Mouse (Mus musculus): Measurements from ENCODE around the gene Tmbim4. TPM values are rescaled to one million over a fixed set of nuclear protein-coding genes. Genes with fewer than 3 reads are reported as not detected.

The Tmbim4 gene
- polyA plus RNA-seq, 1 experiment from 2014 or later: 218 TPM

Other genes starting within 250 kb of the Tmbim4 start
- gene Helb, start 88.6 kb upstream of the Tmbim4 start, polyA plus RNA-seq (2015; fragmentation: Nextera tagmentation; extraction: Ambion mirVana): 4.7 and 6.0 TPM in 2 replicates
- 0.95 and 1.3 TPM in 2 replicates for gene Irak3, start 540 bp downstream of the Tmbim4 start, polyA plus RNA-seq (2015; fragmentation: Nextera tagmentation; extraction: Ambion mirVana)
- gene Llph, start 25.5 kb downstream of the Tmbim4 start, polyA plus RNA-seq (2015; fragmentation: Nextera tagmentation; extraction: Ambion mirVana): 45.1 and 54.1 TPM in 2 replicates

Measured in kidney, embryonic 16.5 days (tissue).